Mouse (Mus musculus) limb, embryonic 12.5 days (tissue): ENCODE data around the gene Fbxw11. TPM values are rescaled to one million over a fixed set of nuclear protein-coding genes. Genes with fewer than 3 reads are reported as not detected.
"Not testable (repeated sequence)": the region's sequence is repeated elsewhere in the genome, so short reads cannot be mapped to it uniquely, and the experiment has no call there.

Experiments used
- ATAC-seq: fragments of 200-750 bp; cut with Nextera tagmentation; 2 replicates; pipeline ENCODE4 v1.8.0; 2017; ENCODE audit warnings: low read depth, moderate TSS enrichment; ENCODE audit not compliant: insufficient number of reproducible peaks, insufficient read depth, low FRiP score, low TSS enrichment
- H3K27ac ChIP-seq: fragments of 300-500 bp; sonication (generic); 2 replicates; pipeline ENCODE4 v1.5.1; 2016; ENCODE audit warnings: mild to moderate bottlenecking, moderate library complexity
- H3K27me3 ChIP-seq: fragments of 300-500 bp; sonication (generic); 2 replicates; pipeline ENCODE4 v1.6.1; 2016; ENCODE audit warnings: mild to moderate bottlenecking, moderate library complexity
- H3K36me3 ChIP-seq: fragments of 300-500 bp; sonication (generic); 2 replicates; pipeline ENCODE4 v1.6.1; 2016; ENCODE audit warnings: mild to moderate bottlenecking, moderate library complexity
- H3K4me1 ChIP-seq: fragments of 300-500 bp; sonication (generic); replicated peaks from 2 replicates; pipeline ENCODE4 v1.6.1; 2016
- H3K4me2 ChIP-seq: fragments of 300-500 bp; sonication (generic); 2 replicates; pipeline ENCODE4 v1.6.1; 2016; ENCODE audit warnings: mild to moderate bottlenecking, moderate library complexity
- H3K4me3 ChIP-seq: fragments of 300-500 bp; sonication (generic); replicated peaks from 2 replicates; pipeline ENCODE4 v1.5.1; 2016; ENCODE audit warnings: mild to moderate bottlenecking
- H3K9ac ChIP-seq: fragments of 300-500 bp; sonication (generic); replicated peaks from 2 replicates; pipeline ENCODE4 v1.6.1; 2016; ENCODE audit warnings: mild to moderate bottlenecking, moderate library complexity
- H3K9me3 ChIP-seq: fragments of 300-500 bp; sonication (generic); 2 replicates; pipeline ENCODE4 v1.6.1; 2016; ENCODE audit warnings: mild to moderate bottlenecking, moderate library complexity
- WGBS: fragments of 180-500 bp; shearing (Covaris S2); methylation state at CpG from one replicate; pipeline ENCODE4 v1.1.7; 2016; 5-methylcytosine and 5-hydroxymethylcytosine counted together
- polyA plus RNA-seq: library from polyadenylated mRNA; unstranded; fragments of >200 nt; fragmentation: Nextera tagmentation; extraction: Ambion mirVana; gene quantifications from 2 replicates; pipeline ENCODE4 v1.2.1, GENCODE M21; 2016

Fbxw11 gene
- polyA plus RNA-seq, 1 experiment from 2014 or later = 91.0 TPM

DNA sequence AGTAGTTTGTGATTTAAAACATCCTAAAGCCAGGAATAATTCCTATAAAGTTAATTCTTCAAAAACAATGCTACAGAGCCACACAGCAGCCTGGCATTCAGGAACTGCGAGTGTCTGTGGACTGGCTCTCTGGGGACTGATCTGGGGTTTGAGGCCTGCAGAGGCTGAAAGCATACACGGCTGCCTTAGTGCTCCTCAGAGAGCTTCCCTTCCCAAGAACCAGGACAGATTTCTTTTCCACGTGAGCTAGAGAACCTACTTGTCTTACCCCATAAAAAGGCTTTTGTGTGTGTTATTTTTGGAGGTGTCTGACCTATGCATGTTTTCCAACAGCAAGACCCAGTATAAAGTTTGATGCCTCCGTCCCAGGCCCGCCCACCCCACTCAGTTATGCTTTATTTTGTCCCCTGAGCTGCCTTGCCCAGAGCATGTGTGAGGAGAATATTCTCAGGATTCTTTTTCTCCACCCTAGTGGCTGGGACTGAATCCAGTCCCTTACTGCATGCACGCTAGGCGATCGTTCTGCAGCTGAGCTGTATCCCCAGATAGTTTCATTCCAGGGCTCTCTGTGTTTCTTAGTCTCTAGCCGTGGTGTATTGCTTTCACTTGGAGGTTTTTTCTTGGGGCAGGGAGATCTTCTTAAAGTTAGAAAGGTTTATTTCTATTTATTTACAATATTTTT is 51.9 kb downstream of the Fbxw11 start:
- not testable (repeated sequence) for H3K9me3 ChIP-seq, ATAC-seq, H3K27ac ChIP-seq, H3K4me3 ChIP-seq, H3K27me3 ChIP-seq, H3K4me2 ChIP-seq, H3K9ac ChIP-seq, H3K36me3 ChIP-seq
- WGBS = 62% methylated on average over 9 of the region's 9 CpGs
- H3K4me1 ChIP-seq = peaks cover 28% of the 10 kb centered on the region

DNA sequence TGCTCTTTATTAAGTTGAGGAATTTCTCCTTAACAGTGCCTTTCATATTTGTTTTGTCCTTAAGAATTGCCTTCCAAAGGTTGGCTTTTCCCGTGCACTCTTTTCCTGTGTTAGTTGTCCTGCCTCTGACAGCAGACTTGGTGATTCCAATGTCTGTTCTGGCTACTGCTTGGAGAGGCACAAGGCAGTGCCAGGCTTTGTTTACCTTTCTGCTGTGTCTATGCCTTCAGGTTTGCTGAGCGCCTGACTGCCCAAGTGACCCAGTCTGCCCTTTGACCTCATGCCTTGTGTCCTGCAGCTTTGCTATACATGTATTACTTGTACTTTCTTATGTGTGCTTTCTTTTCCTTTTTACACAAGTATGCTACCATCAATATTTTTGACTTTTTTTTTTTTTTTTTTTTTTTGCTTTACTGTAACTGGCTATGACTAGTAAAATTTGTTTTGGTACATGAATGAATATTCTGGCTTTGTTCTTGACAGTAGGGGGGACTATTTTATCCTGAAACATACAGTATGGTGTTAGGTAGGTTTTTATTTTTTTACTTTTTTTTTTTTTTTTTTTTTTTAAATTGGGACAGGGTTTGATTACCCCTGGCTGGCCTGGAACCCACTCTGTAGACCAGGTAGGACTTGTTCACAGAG is 54.0 kb downstream of the Fbxw11 start:
- WGBS = 67% methylated on average over 2 of the region's 2 CpGs
- no peaks in the 10 kb centered on the region for H3K9me3 ChIP-seq
- H3K9ac ChIP-seq = no peak overlapping the region
- H3K27ac ChIP-seq = no peak overlapping the region
- no peaks in the 10 kb centered on the region for H3K36me3 ChIP-seq
- ATAC-seq = no peak
- H3K4me2 ChIP-seq = no peak overlapping the region
- H3K4me1 ChIP-seq = peaks cover 29% of the 10 kb centered on the region
- no peaks in the 10 kb centered on the region for H3K27me3 ChIP-seq
- no peak overlapping the region for H3K4me3 ChIP-seq

DNA sequence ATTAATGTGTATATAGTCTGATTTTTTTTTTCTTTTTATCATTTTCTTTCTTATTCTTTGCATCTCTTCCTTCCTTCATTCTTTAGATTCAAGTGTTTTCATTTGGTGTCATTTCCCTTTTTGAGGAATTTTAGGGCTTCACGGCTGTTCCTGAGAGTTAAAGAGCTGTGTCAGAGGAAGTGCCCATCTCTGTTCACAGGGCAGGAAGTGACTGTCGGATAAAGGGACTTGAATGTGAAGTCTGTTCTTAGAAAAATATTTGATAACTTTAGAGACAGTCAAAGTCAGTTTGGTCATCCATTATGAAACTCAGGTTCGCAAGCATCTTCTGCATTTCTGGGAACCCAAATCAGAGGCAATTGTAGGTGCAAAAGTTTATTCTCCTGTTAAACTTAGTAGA is 55.2 kb downstream of the Fbxw11 start:
- WGBS = 87% methylated on average over 3 of the region's 3 CpGs
- Histone ChIP-seq H3K9ac (no peak overlapping the region), H3K36me3 (no peaks in the 10 kb centered on the region), H3K27ac (no peak overlapping the region), H3K9me3 (no peaks in the 10 kb centered on the region), H3K4me1 (peaks cover 34% of the 10 kb centered on the region), H3K4me3 (no peak overlapping the region), H3K27me3 (no peaks in the 10 kb centered on the region), H3K4me2 (no peak overlapping the region)
- ATAC-seq = no peak

DNA sequence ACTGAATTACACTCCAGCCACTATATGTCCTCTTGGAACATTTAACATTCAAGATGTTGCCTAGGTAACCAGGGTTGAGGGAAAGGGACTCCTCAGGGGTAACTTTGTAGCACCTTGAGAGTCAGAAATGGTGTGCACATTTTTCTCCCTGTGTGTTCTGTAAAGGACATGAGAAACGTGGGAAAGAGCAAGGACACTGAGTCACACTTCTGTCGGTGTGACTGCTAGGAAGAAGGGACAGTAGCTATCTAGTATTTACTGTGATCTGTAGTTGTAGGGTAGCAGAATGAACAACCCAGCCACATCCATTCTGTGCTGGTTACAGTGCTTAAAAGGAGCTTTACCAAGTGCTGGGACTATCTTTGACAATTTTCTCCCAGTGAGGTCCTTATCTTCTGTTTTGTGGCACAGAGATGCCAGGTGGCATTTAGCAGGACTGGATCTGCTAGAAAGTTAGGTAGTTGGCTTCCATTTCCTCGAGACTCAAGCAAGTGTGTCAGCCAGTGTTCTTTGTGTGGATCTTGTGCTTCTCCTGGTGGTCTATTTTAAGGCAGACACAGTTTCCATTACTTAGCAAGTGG is 57.5 kb downstream of the Fbxw11 start:
- no peak for ATAC-seq
- WGBS = 93% methylated on average over 3 of the region's 3 CpGs
- no peaks in the 10 kb centered on the region for H3K9me3 ChIP-seq

DNA sequence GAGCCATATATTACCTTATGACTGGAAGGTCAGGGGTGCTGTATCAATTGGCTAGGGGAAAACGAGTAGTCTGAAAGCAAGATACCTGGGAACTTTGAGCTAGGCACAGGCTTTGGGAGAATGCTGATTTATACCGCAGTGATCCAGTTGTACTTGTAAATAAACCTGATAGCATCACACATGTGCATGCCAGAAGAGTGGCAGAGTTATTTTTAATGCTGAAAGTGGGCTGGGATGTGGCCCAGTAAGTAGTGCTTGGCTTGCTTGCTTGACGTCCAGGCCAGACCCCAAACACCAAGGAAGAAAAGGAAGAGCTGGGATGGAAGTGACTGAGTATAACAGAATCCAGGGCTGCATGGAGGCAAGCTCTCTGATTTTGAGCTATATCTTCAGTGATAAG is 59.0 kb downstream of the Fbxw11 start:
- Histone ChIP-seq H3K9me3 (no peaks in the 10 kb centered on the region), H3K27ac (no peak overlapping the region), H3K27me3 (no peaks in the 10 kb centered on the region), H3K4me1 (peaks cover 21% of the 10 kb centered on the region), H3K9ac (no peak overlapping the region), H3K36me3 (no peaks in the 10 kb centered on the region), H3K4me2 (no peak overlapping the region), H3K4me3 (no peak overlapping the region)
- no peak for ATAC-seq
- 58% methylated on average over 3 of the region's 3 CpGs for WGBS

More for the DNA sequence above, 57.5 kb downstream of the Fbxw11 start:
- Histone ChIP-seq H3K36me3 (no peaks in the 10 kb centered on the region), H3K9ac (no peak overlapping the region), H3K27ac (no peak overlapping the region), H3K4me2 (no peak overlapping the region), H3K4me1 (peaks cover 28% of the 10 kb centered on the region), H3K4me3 (no peak overlapping the region), H3K27me3 (no peaks in the 10 kb centered on the region)

DNA sequence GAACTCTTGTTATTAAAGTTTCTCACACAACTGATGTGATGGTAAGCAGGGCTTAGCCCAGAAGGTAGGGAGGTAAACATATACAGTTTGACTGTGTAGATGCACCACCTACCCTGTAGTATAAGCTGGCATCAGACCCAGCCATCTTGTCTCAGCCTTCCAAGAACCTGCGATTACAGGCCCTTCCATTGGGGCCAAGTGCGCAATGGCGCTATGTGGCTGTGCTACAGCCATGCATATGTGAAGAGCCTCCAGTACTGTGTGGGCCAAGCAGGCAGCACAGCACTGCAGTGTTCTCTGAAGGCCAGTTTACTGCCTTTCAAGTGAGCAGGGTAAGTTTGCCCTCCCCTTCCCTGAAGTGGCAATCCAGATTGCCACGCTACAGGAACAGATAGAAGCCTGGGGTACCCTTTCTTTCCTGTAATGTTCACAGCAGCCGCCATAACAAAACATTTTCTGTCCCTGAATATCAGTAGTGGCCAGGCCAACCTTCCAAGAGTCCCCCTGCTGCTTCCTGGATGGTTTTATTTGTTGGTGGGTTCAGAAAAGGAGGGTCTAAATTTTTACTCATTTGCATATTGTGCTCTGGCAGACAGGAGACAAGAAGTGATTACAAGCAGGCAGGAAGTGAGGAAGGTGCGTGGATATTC is 61.8 kb downstream of the Fbxw11 start:
- H3K4me3 ChIP-seq = no peak overlapping the region

DNA sequence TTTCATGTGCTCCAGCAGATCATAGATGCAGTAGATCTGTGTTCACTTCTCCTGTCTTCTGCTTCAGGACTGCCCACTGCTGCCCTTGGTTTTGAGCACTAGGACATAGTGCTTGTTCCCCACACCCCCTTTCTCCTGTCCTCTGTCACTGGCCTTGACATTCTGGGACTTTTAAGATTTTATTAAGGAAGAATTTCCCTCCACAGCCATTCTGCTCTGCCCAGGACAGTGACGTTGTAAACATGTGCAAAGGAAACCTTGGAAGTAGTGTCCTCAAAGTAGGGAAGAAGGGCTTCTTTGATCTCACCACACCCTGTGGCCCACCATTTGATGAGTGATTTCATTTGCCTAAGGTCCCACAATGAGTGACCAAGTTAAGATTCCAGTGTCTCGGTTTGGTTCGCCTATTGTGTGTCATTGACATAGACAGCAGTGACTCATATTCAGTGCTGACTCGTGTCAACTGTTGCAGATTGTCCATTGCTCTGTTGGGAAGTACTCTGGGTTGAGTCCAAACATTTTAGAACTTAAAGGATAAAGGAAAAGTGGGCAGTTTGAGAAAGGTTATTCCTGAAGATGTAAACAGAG is 64.0 kb downstream of the Fbxw11 start:
- Histone ChIP-seq H3K9ac (no peak overlapping the region), H3K27ac (no peak overlapping the region)
- WGBS = 89% methylated on average over 4 of the region's 4 CpGs

More for the DNA sequence above, 61.8 kb downstream of the Fbxw11 start:
- no peaks in the 10 kb centered on the region for H3K27me3 ChIP-seq
- no peak for ATAC-seq
- H3K9me3 ChIP-seq = no peaks in the 10 kb centered on the region
- no peak overlapping the region for H3K27ac ChIP-seq
- H3K36me3 ChIP-seq = no peaks in the 10 kb centered on the region
- no peak overlapping the region for H3K9ac ChIP-seq
- WGBS = 91% methylated on average over 6 of the region's 6 CpGs
- H3K4me1 ChIP-seq = peaks cover 24% of the 10 kb centered on the region
- no peak overlapping the region for H3K4me2 ChIP-seq

DNA sequence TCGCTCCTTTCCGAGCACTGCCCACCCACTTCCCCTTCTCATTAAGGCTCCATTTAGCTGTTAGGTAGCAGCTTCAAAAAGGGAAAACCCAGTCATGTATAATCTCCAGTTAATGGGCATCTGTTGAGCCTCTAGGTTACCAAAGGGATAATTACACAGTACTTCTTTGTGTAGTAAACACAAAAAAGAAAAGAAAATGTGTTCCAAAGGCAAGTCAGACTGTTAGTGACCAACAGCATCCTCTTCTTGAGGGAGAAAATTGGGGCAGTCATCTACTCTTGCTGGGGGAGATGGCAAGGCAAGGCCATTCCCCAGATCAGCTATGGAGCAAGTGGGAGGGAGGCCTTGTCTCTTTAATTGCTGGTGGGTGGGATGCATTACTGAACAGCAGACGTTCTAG is 65.0 kb downstream of the Fbxw11 start:
- no peaks in the 10 kb centered on the region for H3K27me3 ChIP-seq
- 48% methylated on average over 3 of the region's 3 CpGs for WGBS
- no peak for ATAC-seq
- H3K9ac ChIP-seq = no peak overlapping the region
- no peaks in the 10 kb centered on the region for H3K9me3 ChIP-seq
- peaks cover 9% of the 10 kb centered on the region for H3K36me3 ChIP-seq
- H3K27ac ChIP-seq = peak overlapping the region; percentile 35; the same call in 1 of the 2 replicates
- H3K4me1 ChIP-seq = peaks cover 18% of the 10 kb centered on the region
- H3K4me3 ChIP-seq = no peak overlapping the region
- no peak overlapping the region for H3K4me2 ChIP-seq

More for the DNA sequence above, 64.0 kb downstream of the Fbxw11 start:
- Histone ChIP-seq H3K9me3 (no peaks in the 10 kb centered on the region), H3K4me2 (no peak overlapping the region), H3K27me3 (no peaks in the 10 kb centered on the region), H3K4me3 (no peak overlapping the region), H3K4me1 (peaks cover 21% of the 10 kb centered on the region), H3K36me3 (no peaks in the 10 kb centered on the region)
- ATAC-seq = no peak

DNA sequence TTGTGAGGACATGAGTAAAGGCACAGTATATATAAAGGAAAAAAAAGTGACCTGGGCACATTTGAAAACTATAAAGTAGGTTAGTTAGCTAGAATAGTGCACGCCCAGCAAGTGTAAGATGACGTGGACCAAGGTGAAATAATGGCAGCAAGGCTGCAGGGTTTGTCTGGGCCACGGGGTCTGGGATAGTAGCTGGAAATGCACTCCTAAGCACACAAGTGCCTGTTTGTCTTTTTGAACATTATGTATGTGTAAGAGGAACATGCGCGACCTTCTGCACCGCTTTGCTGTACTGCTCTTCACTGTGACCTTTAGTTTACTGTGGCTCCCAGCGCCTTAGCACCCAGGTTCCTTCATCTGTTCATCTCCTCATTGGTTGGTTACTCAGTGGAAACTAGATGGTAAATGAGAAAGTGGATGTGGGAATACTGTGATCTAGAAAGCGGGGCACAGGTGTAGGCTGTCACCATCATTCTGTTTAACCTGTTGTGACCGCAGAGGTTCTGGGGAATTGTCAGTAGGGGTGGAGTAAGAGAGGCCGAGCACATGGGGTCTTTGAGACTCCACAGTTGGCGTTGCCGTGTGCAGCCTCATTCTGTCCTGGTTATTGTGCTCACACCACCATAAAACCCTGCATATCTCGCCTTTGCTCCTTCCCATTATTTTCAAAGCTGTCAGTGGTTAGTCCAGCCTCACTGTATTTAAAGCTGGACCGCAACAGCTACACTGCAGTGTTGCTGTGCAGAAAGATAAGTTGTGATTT is 66.4 kb downstream of the Fbxw11 start:
- H3K4me3 ChIP-seq = no peak overlapping the region
- ATAC-seq = no peak
- H3K4me2 ChIP-seq = no peak overlapping the region
- H3K27ac ChIP-seq = no peak overlapping the region
- H3K27me3 ChIP-seq = no peaks in the 10 kb centered on the region
- peaks cover 15% of the 10 kb centered on the region for H3K4me1 ChIP-seq
- no peak overlapping the region for H3K9ac ChIP-seq
- WGBS = 80% methylated on average over 14 of the region's 14 CpGs
- H3K36me3 ChIP-seq = peaks cover 16% of the 10 kb centered on the region
- H3K9me3 ChIP-seq = no peaks in the 10 kb centered on the region

DNA sequence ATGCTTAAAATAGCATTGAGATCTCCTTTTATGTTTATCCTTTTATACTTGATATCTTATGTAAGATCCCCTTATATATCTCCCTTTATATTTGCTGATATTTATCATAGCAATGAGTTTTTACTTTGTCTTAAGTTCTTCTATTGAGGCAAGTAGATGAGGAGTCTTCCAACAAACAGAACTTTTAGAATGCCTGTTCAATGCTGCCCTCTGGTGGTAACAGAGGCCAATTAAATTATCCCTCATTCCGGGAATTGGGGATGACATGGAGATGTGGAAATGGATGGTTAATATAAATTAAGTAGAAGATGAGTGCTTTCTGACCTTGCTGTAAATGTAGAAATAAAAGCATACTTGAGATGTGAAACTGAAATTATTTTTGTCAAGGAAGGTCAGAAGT is 67.0 kb downstream of the Fbxw11 start:
- peaks cover 10% of the 10 kb centered on the region; the same call in 1 of the 2 replicates for H3K4me1 ChIP-seq
- no peak for ATAC-seq
- 14% methylated on average over 1 of the region's 1 CpGs for WGBS

More for the DNA sequence above, 67.0 kb downstream of the Fbxw11 start:
- H3K4me3 ChIP-seq = no peak overlapping the region
- H3K9me3 ChIP-seq = no peaks in the 10 kb centered on the region
- H3K27me3 ChIP-seq = no peaks in the 10 kb centered on the region
- H3K27ac ChIP-seq = no peak overlapping the region
- no peak overlapping the region for H3K4me2 ChIP-seq
- peaks cover 16% of the 10 kb centered on the region for H3K36me3 ChIP-seq
- no peak overlapping the region for H3K9ac ChIP-seq
